Mouse (Mus musculus) testis, postnatal 10 days (tissue): ENCODE results near the gene Fstl5.

ENCODE experiments used
- DNase-seq: peaks from one replicate; pipeline ENCODE4 v3.0.0; 2021; ENCODE audit warnings: low spot score

The Fstl5 gene

GRCm38 (mm10) chr3:76508811-76509210 is 434.7 kb downstream of the Fstl5 start:
- no peak for DNase-seq

DNA sequence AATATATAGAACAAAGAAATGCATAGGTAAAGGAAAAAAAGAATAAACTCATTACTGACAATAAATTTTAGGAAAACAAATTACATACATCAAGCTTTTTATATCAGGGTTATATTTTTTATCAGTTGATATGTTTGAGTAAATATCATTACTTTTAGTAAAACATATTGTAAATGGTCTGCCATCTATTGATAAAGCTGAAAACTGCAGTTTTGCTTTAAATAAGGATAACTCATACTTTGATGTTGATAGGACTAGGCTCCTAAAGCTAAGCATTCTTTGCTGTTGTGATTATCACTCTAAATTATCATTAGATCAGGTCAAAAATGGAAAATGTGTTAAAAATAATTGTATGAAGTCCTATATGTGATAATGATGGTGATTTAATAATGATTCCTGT is 493.3 kb downstream of the Fstl5 start:
- DNase-seq, result no peak

GRCm38 (mm10) chr3:76572478-76572877 is 498.4 kb downstream of the Fstl5 start:
- DNase-seq, result no peak

DNA sequence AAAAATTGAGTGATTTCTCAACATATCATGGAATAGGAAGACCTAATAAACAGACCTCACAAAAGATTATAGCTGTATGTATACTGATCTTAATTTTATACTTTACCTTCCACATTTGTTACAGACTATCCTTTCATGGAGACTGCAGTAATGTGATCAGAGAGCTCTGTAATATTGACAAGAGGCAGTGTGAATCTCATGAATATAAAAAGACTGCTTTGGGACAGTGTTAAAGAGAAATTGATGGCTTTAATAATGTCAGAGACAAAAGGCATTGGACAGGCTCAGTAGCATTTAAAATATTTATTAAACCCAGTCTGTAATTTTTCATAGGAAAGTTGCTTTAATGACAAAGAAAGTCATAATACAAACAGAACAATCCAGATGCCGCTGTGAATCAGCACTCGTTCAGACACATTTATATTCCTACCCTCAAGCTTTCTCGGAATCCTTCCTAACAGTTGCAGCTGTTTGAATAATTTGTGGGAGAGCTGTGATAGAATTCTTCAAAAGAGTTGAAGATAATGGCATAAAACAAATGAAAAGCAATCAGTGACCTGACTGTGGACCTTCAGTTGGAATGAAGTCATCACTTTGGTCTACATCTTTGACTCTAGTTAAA is 499.0 kb downstream of the Fstl5 start:
- no peak for DNase-seq

DNA sequence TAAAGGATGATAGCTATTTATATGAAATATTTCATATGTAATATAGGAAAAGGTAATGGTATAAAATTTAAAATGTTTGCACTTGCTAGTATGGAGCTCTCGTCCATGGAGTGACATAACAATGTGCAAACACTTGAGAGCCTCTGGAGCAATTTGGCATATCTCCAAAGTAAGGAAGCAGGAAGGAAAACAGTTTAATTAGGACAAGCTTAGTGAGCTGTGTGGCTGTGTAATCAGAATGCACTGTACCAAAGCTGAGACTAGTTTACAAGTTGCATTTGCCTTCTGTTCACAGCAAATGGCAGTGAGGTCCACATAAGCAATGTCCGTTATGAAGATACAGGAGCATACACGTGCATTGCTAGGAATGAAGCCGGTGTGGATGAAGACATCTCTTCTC is 519.1 kb downstream of the Fstl5 start:
- DNase-seq, result no peak

DNA sequence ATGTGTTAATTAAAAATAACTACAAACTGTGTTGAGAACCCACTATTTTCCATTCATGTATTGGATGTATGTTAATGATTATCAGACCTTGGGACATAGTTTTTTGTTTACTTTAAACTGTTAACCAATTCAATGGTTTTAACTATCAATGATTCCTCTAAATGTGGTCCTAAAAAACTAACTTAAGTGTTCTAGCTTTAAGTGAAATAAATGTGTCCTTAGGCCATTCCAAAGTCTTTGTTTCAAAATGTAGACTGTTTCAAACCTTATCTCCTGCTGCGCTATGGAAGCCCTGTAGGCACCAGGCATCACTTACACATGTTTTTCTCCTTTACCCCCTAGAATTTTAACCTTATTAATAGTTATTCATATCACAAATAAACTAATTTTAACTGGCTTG is 546.0 kb downstream of the Fstl5 start:
- DNase-seq, result no peak

- no peak for DNase-seq
These were observed 580.2 kb downstream of the Fstl5 start for GRCm38 (mm10) chr3:76654243-76654642.

GRCm38 (mm10) chr3:76670859-76671258 is 596.8 kb downstream of the Fstl5 start:
- DNase-seq, result no peak

DNA sequence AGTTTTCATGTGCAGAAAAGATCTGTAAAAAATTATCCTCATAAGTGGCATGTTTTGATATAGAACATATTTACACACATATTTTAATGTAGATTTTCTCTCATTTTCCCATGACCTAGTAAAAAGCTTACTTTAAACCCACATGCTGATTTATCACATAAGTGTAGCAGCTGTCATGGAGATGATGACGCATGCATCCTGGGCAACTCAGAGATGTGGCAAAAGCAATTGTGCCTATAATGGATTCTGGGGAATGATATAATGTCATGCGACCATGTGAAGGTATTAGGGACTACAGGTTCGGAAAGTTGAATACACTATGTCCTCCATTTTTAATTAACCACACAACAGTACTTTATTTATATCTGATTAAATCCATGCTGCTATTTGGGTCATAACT is 601.9 kb downstream of the Fstl5 start:
- no peak for DNase-seq

GRCm38 (mm10) chr3:76679853-76680545 is 605.9 kb downstream of the Fstl5 start:
- DNase-seq, result no peak

GRCm38 (mm10) chr3:76680546-76680883 is 606.4 kb downstream of the Fstl5 start:
- no peak for DNase-seq

DNA sequence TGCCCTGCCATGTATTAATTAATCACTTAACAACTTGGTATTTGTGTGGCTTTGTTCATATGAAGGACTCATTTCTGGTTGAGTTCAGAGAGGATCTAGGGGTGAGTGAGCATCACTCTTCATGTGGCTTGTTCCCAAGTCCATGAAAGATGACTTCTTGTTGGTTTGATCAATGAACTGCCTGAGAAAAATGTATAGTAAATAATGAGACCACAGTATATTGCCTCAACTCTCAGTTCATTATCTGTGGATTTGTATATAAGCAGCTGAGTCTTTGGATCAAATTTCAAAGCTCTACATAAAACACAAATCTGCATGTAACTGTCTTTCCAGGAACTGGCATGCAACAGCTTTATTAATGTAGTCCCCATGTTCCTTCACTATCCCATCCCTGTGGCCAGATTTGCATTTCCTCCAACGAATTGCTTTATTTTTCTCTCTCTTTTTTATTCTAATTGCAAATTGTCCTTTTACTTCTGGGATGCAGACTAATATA is 623.1 kb downstream of the Fstl5 start:
- DNase-seq, result no peak

- DNase-seq, result no peak
These were observed 665.2 kb downstream of the Fstl5 start for GRCm38 (mm10) chr3:76739221-76739620.
